Mouse (Mus musculus): ENCODE measurements at regions not wholly inside any gene's neighbourhood (a gene's known extent, or its start where the extent isn't known, plus 50 kb on each side); places are given as distances from the start of the nearest gene placed in this dataset.

- Histone ChIP-seq H3K4me1 (ENCODE audit: control insufficient read depth, insufficient read depth, insufficient read length, low read length) (no peaks in the 10 kb centered on the region), H3K27me3 (ENCODE audit: control insufficient read depth, insufficient read depth, low read length) (no peaks in the 10 kb centered on the region), H3K27ac (ENCODE audit: insufficient read depth, low read depth, low read length) (no peak overlapping the region), H3K4me3 (ENCODE audit: low read depth, low read length) (no peak overlapping the region), H3K36me3 (ENCODE audit: control insufficient read depth, insufficient read depth, low read length) (no peaks in the 10 kb centered on the region)
- WGBS: 85% methylated on average over 3 of the region's 3 CpGs
- no peak for TF ChIP-seq POLR2A (IDR thresholded peaks at IDR 0.05; ENCODE audit: low read depth, low read length)
- TF ChIP-seq CTCF (IDR thresholded peaks at IDR 0.05; ENCODE audit: extremely low read depth, insufficient read length, insufficient replicate concordance, low read depth, low read length): no peak
These were observed 312.1 kb upstream of the Rora start for GRCm38 (mm10) chr9:68341511-68341910.

GRCm38 (mm10) chr9:68347426-68347825, 306.2 kb upstream of the Rora start:
- no peak for TF ChIP-seq CTCF (IDR thresholded peaks at IDR 0.05; ENCODE audit: extremely low read depth, insufficient read length, insufficient replicate concordance, low read depth, low read length)
- no peak for TF ChIP-seq POLR2A (IDR thresholded peaks at IDR 0.05; ENCODE audit: low read depth, low read length)
- no peak overlapping the region for H3K4me3 ChIP-seq (ENCODE audit: low read depth, low read length)
- no peaks in the 10 kb centered on the region for H3K27me3 ChIP-seq (ENCODE audit: control insufficient read depth, insufficient read depth, low read length)
- WGBS: 62% methylated on average over 6 of the region's 6 CpGs
- no peak overlapping the region for H3K27ac ChIP-seq (ENCODE audit: insufficient read depth, low read depth, low read length)
- H3K4me1 ChIP-seq (ENCODE audit: control insufficient read depth, insufficient read depth, insufficient read length, low read length): no peaks in the 10 kb centered on the region
- H3K36me3 ChIP-seq (ENCODE audit: control insufficient read depth, insufficient read depth, low read length): no peaks in the 10 kb centered on the region

- 78% methylated on average over 4 of the region's 4 CpGs for WGBS
- TF ChIP-seq CTCF (IDR thresholded peaks at IDR 0.05; ENCODE audit: extremely low read depth, insufficient read length, insufficient replicate concordance, low read depth, low read length) (no peak), POLR2A (IDR thresholded peaks at IDR 0.05; ENCODE audit: low read depth, low read length) (no peak)
- H3K27ac ChIP-seq (ENCODE audit: insufficient read depth, low read depth, low read length): no peak overlapping the region
- no peaks in the 10 kb centered on the region for H3K36me3 ChIP-seq (ENCODE audit: control insufficient read depth, insufficient read depth, low read length)
- no peaks in the 10 kb centered on the region for H3K27me3 ChIP-seq (ENCODE audit: control insufficient read depth, insufficient read depth, low read length)
- no peaks in the 10 kb centered on the region for H3K4me1 ChIP-seq (ENCODE audit: control insufficient read depth, insufficient read depth, insufficient read length, low read length)
- no peak overlapping the region for H3K4me3 ChIP-seq (ENCODE audit: low read depth, low read length)
These were observed 302.1 kb upstream of the Rora start for GRCm38 (mm10) chr9:68351466-68351865.

GRCm38 (mm10) chr9:68354470-68354869, 299.1 kb upstream of the Rora start:
- WGBS: 58% methylated on average over 4 of the region's 4 CpGs
- Histone ChIP-seq H3K4me1 (ENCODE audit: control insufficient read depth, insufficient read depth, insufficient read length, low read length) (no peaks in the 10 kb centered on the region), H3K36me3 (ENCODE audit: control insufficient read depth, insufficient read depth, low read length) (no peaks in the 10 kb centered on the region), H3K27ac (ENCODE audit: insufficient read depth, low read depth, low read length) (no peak overlapping the region), H3K27me3 (ENCODE audit: control insufficient read depth, insufficient read depth, low read length) (no peaks in the 10 kb centered on the region), H3K4me3 (ENCODE audit: low read depth, low read length) (no peak overlapping the region)
- no peak for TF ChIP-seq CTCF (IDR thresholded peaks at IDR 0.05; ENCODE audit: extremely low read depth, insufficient read length, insufficient replicate concordance, low read depth, low read length)
- no peak for TF ChIP-seq POLR2A (IDR thresholded peaks at IDR 0.05; ENCODE audit: low read depth, low read length)

GRCm38 (mm10) chr9:68356078-68356477, 297.5 kb upstream of the Rora start:
- TF ChIP-seq CTCF (IDR thresholded peaks at IDR 0.05; ENCODE audit: extremely low read depth, insufficient read length, insufficient replicate concordance, low read depth, low read length): no peak
- no peak for TF ChIP-seq POLR2A (IDR thresholded peaks at IDR 0.05; ENCODE audit: low read depth, low read length)
- Histone ChIP-seq H3K4me3 (ENCODE audit: low read depth, low read length) (no peak overlapping the region), H3K27ac (ENCODE audit: insufficient read depth, low read depth, low read length) (no peak overlapping the region), H3K27me3 (ENCODE audit: control insufficient read depth, insufficient read depth, low read length) (no peaks in the 10 kb centered on the region), H3K36me3 (ENCODE audit: control insufficient read depth, insufficient read depth, low read length) (no peaks in the 10 kb centered on the region), H3K4me1 (ENCODE audit: control insufficient read depth, insufficient read depth, insufficient read length, low read length) (no peaks in the 10 kb centered on the region)
- 76% methylated on average over 4 of the region's 4 CpGs for WGBS

- TF ChIP-seq POLR2A (IDR thresholded peaks at IDR 0.05; ENCODE audit: low read depth, low read length) (no peak), CTCF (IDR thresholded peaks at IDR 0.05; ENCODE audit: extremely low read depth, insufficient read length, insufficient replicate concordance, low read depth, low read length) (no peak)
- Histone ChIP-seq H3K27ac (ENCODE audit: insufficient read depth, low read depth, low read length) (no peak overlapping the region), H3K4me3 (ENCODE audit: low read depth, low read length) (no peak overlapping the region), H3K36me3 (ENCODE audit: control insufficient read depth, insufficient read depth, low read length) (no peaks in the 10 kb centered on the region), H3K4me1 (ENCODE audit: control insufficient read depth, insufficient read depth, insufficient read length, low read length) (no peaks in the 10 kb centered on the region), H3K27me3 (ENCODE audit: control insufficient read depth, insufficient read depth, low read length) (no peaks in the 10 kb centered on the region)
- WGBS: 67% methylated on average over 5 of the region's 5 CpGs
These were observed 296.4 kb upstream of the Rora start for GRCm38 (mm10) chr9:68357231-68357630.

GRCm38 (mm10) chr9:68366973-68367372, 286.6 kb upstream of the Rora start:
- H3K4me3 ChIP-seq (ENCODE audit: low read depth, low read length): no peak overlapping the region
- TF ChIP-seq CTCF (IDR thresholded peaks at IDR 0.05; ENCODE audit: extremely low read depth, insufficient read length, insufficient replicate concordance, low read depth, low read length) (no peak), POLR2A (IDR thresholded peaks at IDR 0.05; ENCODE audit: low read depth, low read length) (no peak)
- no peaks in the 10 kb centered on the region for H3K4me1 ChIP-seq (ENCODE audit: control insufficient read depth, insufficient read depth, insufficient read length, low read length)
- no peak overlapping the region for H3K27ac ChIP-seq (ENCODE audit: insufficient read depth, low read depth, low read length)
- H3K36me3 ChIP-seq (ENCODE audit: control insufficient read depth, insufficient read depth, low read length): no peaks in the 10 kb centered on the region
- 57% methylated on average over 3 of the region's 3 CpGs for WGBS
- no peaks in the 10 kb centered on the region for H3K27me3 ChIP-seq (ENCODE audit: control insufficient read depth, insufficient read depth, low read length)

- Histone ChIP-seq H3K4me3 (ENCODE audit: low read depth, low read length) (no peak overlapping the region), H3K27me3 (ENCODE audit: control insufficient read depth, insufficient read depth, low read length) (no peaks in the 10 kb centered on the region), H3K36me3 (ENCODE audit: control insufficient read depth, insufficient read depth, low read length) (no peaks in the 10 kb centered on the region), H3K27ac (ENCODE audit: insufficient read depth, low read depth, low read length) (no peak overlapping the region), H3K4me1 (ENCODE audit: control insufficient read depth, insufficient read depth, insufficient read length, low read length) (no peaks in the 10 kb centered on the region)
- TF ChIP-seq CTCF (IDR thresholded peaks at IDR 0.05; ENCODE audit: extremely low read depth, insufficient read length, insufficient replicate concordance, low read depth, low read length) (no peak), POLR2A (IDR thresholded peaks at IDR 0.05; ENCODE audit: low read depth, low read length) (no peak)
- 91% methylated on average over 4 of the region's 4 CpGs for WGBS
These were observed 286.0 kb upstream of the Rora start for GRCm38 (mm10) chr9:68367556-68367955.

Data from small intestine, adult 2 months (tissue).